Mouse (Mus musculus) spleen, adult 2 months (tissue): ENCODE measurements at regions not wholly inside any gene's neighbourhood (a gene's known extent, or its start where the extent isn't known, plus 50 kb on each side); places are given as distances from the start of the nearest gene placed in this dataset.

Experiments
- CTCF ChIP-seq: fragments of 200-500 bp; IDR thresholded peaks from 2 replicates; pipeline ENCODE4 v1.5.1; 2011; ENCODE audit warnings: mild to moderate bottlenecking, inconsistent platforms; ENCODE audit not compliant: insufficient read depth, insufficient read length, insufficient replicate concordance; ENCODE audit errors: extremely low read depth
- POLR2A ChIP-seq: fragments of 200-500 bp; IDR thresholded peaks from 2 replicates; pipeline ENCODE4 v1.6.1; 2011; ENCODE audit warnings: low read depth, low read length, inconsistent platforms

DNA sequence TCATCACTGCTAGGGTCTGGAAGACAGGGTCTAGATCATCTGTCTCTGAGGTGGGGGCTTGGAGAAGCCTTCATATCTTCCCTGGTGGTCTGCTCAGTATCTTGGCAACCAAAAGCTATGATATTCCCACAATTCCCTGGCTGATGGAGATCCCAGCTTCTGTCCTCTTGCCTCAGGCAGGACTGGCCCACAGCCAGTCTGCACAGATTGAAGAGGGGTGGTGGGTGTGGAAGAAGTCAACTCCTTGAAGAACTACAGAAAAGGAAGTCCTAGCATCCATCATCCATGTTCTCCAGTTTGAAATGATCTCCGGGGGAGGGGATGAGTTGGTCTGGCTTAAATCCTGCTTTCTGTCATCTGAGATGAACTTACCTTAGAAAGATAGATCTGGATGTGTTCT lies 134.8 kb downstream of the Trim29 start:
- no peak for TF ChIP-seq POLR2A
- TF ChIP-seq CTCF = no peak
